Mouse (Mus musculus): Measurements from ENCODE around the gene Jup.

Gene Jup

DNA sequence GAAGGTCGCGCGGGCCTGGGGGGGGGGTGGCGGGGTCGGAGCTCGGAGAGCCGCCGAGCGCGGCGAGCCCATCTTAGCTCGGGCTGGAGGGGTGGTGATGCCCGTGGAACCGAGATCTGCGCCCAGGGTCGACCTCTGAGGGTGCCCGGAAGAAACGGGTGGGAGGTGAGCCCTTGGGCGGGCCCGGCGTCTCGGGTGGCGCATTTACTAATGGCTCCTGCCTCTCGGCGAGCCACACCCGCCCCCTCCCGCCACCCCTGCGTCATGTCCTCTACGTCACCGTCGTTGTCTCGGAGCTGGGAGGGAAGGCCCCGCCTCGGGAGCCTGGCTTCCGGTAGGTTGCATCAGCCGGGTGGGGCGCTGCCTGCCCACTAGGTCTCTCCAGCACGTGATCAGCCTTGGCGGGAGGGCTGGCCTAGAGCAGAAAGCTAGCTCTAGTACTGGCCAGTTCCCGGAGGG lies 77.4 kb downstream of the Jup start:
- DNase-seq (ENCODE audit: low spot score), result peak; percentile 95

GRCm38 (mm10) chr11:100319492-100320171 lies 77.9 kb downstream of the Jup start, which contains the start of gene Eif1:
Eif1 (plus strand) TSS chr11:100319885.
- peak; percentile 100 for DNase-seq (ENCODE audit: low spot score)
